Mouse (Mus musculus) monocyte, adult 2 months (primary cell): ENCODE measurements around the gene Crim1.
"Not testable (repeated sequence)": the region's sequence is repeated elsewhere in the genome, so short reads cannot be mapped to it uniquely, and the experiment has no call there.

Experiments
- DNase-seq, 2 experiments: peaks; one replicate each; pipeline ENCODE4 v3.0.0; 2022; ENCODE audit warnings: low spot score in 2 of 2, low read depth in 1 of 2

The Crim1 gene

GRCm38 (mm10) chr17:78248943-78249342, 48.9 kb downstream of the Crim1 start:
- no peak for DNase-seq

- no peak for DNase-seq
Observed at GRCm38 (mm10) chr17:78250149-78250938, 50.3 kb downstream of the Crim1 start.

GRCm38 (mm10) chr17:78253587-78253986, 53.5 kb downstream of the Crim1 start:
- not testable (repeated sequence) for DNase-seq

GRCm38 (mm10) chr17:78254256-78254655, 54.2 kb downstream of the Crim1 start:
- DNase-seq: no peak

GRCm38 (mm10) chr17:78255711-78256110, 55.7 kb downstream of the Crim1 start:
- DNase-seq: no peak

- DNase-seq: no peak
Observed at GRCm38 (mm10) chr17:78256534-78256933, 56.5 kb downstream of the Crim1 start.

- no peak for DNase-seq
Observed at GRCm38 (mm10) chr17:78261684-78262083, 61.6 kb downstream of the Crim1 start.

GRCm38 (mm10) chr17:78264116-78264515, 64.1 kb downstream of the Crim1 start:
- no peak for DNase-seq

- no peak for DNase-seq
Observed at GRCm38 (mm10) chr17:78265135-78265534, 65.1 kb downstream of the Crim1 start.

GRCm38 (mm10) chr17:78266271-78266670, 66.2 kb downstream of the Crim1 start:
- DNase-seq: no peak

GRCm38 (mm10) chr17:78268591-78268990, 68.5 kb downstream of the Crim1 start:
- DNase-seq: no peak

- DNase-seq: no peak
Observed at GRCm38 (mm10) chr17:78269311-78269710, 69.3 kb downstream of the Crim1 start.

- no peak for DNase-seq
Observed at GRCm38 (mm10) chr17:78270019-78270418, 70.0 kb downstream of the Crim1 start.

GRCm38 (mm10) chr17:78271731-78272130, 71.7 kb downstream of the Crim1 start:
- no peak for DNase-seq

- DNase-seq: no peak
Observed at GRCm38 (mm10) chr17:78272142-78272541, 72.1 kb downstream of the Crim1 start.

- DNase-seq: no peak
Observed at GRCm38 (mm10) chr17:78272713-78273483, 72.8 kb downstream of the Crim1 start.

- no peak for DNase-seq
Observed at GRCm38 (mm10) chr17:78273875-78274274, 73.8 kb downstream of the Crim1 start.

GRCm38 (mm10) chr17:78274609-78275506, 74.8 kb downstream of the Crim1 start:
- no peak for DNase-seq

- DNase-seq: no peak
Observed at GRCm38 (mm10) chr17:78275507-78275813, 75.4 kb downstream of the Crim1 start.

GRCm38 (mm10) chr17:78279191-78279590, 79.1 kb downstream of the Crim1 start:
- no peak for DNase-seq

- DNase-seq: no peak
Observed at GRCm38 (mm10) chr17:78280991-78281712, 81.1 kb downstream of the Crim1 start.
